Mouse (Mus musculus): Measurements from ENCODE around the gene Ms4a15.

The Ms4a15 gene

GRCm38 (mm10) chr19:10993150-10993549 lies at the start of gene Ms4a15:
Ms4a15 (minus strand) TSS chr19:10993250.
- no peak for DNase-seq (ENCODE audit: low read depth, low spot score)

DNA sequence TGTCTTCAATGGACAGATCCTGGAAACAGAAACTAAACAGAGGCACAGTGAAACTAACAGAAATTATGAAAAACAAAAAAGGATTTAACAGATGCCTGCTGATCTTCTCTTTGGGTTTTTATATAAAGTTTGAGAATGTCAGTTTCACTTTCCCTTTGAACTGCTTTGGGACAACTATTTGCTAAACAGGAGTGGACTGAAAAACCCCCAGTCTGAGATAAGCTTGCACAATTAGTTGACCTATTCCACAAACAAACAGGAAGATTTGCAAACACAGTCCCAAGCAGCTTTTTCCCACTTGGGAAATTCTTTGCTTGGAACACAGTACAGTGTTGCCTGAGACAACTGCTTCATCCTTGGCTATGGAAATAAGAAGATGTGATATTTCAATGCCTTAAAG lies 44.5 kb upstream of the Ms4a15 start:
- no peak for DNase-seq (ENCODE audit: low read depth, low spot score)

GRCm38 (mm10) chr19:11022382-11022781 lies 29.3 kb upstream of the Ms4a15 start:
- DNase-seq (ENCODE audit: low read depth, low spot score), result no peak

DNA sequence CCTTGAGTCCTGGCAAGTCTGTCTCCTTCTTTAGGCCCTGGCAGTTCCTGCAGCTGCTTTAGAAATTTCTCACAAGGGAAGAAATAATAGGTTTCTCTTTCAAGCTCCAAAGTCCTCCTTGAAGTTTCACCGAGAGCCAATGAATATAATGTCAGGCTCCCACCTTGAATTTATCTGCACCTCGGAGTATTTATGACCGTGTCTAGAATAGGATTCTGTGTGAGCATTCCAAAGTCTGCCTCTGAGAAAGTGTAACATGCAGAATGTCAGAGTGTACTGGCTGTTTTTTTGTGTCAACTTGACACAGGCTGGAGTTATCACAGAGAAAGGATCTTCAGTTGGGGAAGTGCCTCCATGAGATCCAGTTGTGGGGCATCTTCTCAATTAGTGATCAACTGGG lies 24.8 kb upstream of the Ms4a15 start, which contains the start of gene Ms4a18:
Gene Ms4a18, minus strand, starts transcription at position 141 of the 400 bp plus-strand sequence.
- no peak for DNase-seq (ENCODE audit: low read depth, low spot score)

DNA sequence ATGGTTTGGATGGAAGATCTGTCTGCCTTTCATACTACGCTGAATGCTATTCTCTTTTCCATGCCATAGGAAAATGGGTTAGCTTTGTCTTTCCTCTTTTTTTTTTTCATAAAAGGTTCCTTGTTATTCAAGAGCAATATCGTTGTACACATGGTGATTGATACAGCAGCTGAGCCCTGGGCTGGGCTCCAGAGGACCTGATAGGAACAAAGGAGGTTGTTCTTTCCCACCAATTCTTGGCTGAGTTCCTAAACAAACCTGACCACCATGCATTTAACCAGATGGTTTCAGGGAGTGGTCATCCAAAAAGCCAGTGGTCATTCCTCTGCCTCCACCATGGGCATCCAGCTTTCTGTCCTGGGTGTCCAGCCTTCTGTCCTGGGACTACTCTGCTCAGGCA lies 24.2 kb upstream of the Ms4a15 start:
- no peak for DNase-seq (ENCODE audit: low read depth, low spot score)

DNA sequence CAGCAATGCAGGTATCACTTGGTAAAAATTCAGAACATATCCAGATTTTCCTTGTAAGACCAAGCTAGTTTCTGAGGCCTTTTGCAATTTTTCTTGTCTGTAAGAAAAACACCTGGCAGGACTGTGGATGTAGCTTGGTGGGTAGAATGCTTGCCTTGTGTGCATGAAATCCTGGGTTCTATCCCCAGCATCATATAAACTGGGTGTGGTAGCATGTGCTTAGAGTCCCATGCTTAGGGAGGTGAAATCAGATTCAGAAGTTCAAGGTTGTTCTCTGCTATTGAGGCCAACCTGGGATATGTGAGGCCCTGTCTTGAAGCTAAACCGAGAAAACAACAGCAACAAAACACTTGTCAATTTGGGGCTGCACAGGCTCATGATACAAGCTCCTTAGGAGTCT lies 22.9 kb upstream of the Ms4a15 start:
- DNase-seq (ENCODE audit: low read depth, low spot score), result no peak

GRCm38 (mm10) chr19:11015468-11015867 lies 22.4 kb upstream of the Ms4a15 start:
- no peak for DNase-seq (ENCODE audit: low read depth, low spot score)

DNA sequence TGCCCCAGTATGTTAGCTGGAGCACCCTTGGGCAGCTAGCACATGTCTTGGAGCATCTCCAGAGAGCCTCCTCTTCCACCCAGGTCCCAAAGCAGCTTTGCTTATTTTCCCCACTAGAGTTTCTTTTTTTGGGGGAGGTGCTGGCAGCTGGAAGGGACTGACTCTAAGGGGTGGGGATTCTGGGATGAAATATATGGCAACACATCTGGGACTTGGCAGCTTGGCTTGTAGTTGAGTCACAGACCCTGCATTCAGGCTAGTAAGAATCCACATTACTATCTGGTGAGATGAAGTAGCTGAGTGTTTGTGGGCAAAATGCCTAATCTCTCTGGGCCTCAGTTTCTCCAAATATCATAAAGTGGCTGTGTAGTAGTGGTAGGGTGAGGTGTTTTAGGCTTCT lies 1.1 kb downstream of the Ms4a15 start:
- DNase-seq (ENCODE audit: low read depth, low spot score), result peak; percentile 73

DNA sequence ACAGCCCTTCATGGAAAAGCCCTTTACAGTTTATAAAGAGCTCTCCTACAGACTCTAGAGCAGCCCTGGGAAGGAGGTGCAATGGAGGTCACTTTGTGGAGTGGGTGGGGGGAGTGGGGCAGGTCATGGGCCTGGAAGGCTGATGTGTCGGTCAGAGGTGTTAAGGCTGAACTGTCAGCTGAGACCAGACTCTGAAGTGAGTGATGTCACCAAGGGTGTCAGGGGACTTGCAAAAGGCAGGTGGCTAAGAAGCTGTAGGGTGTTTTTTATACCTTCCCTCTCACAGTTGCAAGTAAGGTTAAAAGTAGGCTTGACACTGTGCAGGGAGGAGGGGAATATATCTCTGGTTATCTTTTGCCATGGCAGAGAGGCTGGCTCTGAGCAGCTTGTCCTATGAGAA lies 2.3 kb downstream of the Ms4a15 start:
- DNase-seq (ENCODE audit: low read depth, low spot score), result no peak

DNA sequence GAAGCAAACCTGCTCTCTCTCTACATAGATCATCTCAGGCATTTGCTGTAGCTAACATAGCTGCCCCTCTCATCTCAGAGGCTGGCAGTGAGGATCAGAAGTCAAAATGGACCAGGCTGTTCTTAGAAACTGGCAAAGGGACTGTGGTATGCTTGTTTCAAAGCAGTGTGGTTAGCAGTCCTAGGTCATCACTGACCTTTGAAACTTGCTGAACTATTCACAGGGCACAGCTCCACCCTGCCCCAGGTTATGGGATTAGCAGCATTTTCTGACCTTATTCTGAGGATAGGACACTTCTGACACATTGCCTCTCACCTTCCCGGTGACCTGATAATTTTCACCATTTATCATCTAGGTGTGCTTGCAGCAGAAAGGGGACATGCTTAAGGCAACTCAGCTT lies 4.5 kb downstream of the Ms4a15 start:
- no peak for DNase-seq (ENCODE audit: low read depth, low spot score)

DNA sequence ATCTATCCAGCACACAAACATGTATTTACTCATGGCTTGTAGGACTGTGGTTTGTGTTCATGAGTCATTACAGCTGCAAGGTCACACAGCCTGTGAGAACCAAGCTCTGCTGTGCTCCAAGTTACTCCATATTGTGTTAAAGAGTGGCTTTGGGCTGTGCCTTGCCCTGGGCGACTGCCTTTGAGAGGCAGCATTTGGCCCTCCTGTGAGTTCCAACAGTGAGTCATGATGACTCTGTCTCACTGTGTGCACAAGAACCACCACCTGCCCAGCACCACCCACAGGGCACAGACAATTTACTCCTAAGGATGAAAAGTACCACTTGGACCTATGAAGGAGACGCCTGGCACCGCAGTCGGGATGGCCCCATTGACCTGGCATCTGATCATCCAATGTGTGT lies 7.2 kb downstream of the Ms4a15 start:
- DNase-seq (ENCODE audit: low read depth, low spot score), result peak; percentile 94

DNA sequence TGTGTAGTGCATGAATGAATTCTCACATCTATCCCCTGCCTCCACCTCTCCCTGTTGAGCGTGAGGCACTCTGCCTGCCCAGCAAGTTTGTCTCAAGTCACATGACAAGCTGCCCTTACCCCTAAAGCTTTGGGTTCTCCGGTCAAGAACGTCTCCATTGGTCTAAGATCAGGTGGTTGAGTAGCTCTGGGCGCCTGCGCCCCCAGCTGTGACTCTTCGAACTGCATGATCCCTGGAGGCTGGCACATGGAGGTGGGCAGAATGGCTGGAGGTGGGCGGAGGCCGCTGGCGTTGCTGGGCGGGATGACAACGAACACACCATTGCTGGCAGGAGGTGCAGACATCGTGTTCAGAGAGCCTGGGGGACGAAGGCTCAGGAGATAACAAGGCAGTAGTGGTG lies 8.5 kb downstream of the Ms4a15 start:
- no peak for DNase-seq (ENCODE audit: low read depth, low spot score)

DNA sequence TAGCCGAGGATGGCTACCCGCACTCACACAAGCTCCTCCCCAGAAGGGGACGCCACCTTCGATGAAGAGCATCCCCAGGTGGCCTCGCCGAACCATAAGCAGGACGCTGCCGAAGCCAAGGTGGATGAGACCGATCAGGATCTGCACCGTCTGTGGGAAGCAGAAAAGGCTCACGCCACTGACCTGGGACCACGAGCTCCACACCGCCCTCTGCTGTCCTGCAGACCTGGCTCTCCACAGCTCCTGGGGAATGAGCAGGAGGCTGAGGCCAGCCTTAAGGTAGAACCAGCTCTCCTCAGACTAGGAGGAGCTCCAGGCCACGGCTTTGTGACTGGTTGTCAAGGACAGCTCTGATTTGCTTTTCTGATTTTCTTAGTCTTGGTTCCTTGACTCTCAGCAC lies 9.9 kb downstream of the Ms4a15 start:
- DNase-seq (ENCODE audit: low read depth, low spot score), result peak; percentile 27

DNA sequence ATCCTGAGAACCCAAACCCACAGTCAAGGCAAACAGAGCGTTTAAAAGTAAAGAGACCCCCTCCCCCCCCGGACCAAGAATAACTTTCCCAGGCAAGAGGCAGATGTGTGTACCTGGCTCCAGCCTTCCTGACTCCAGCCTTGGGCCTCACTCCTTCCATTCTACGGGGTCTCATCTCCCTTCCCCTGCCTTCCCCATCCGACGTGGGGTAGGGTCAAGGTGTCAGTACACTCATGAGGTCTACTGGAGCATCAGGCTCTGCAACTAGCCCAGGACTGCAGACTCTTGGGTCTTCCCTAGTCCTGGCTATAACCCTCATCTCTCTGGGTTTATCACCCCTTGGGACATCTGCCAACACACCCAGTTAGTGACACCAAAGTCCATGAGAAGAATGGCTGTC lies 12.8 kb downstream of the Ms4a15 start:
- no peak for DNase-seq (ENCODE audit: low read depth, low spot score)

- DNase-seq (ENCODE audit: low read depth, low spot score), result peak; percentile 88
Observed at GRCm38 (mm10) chr19:10979184-10980168, 13.6 kb downstream of the Ms4a15 start.

DNA sequence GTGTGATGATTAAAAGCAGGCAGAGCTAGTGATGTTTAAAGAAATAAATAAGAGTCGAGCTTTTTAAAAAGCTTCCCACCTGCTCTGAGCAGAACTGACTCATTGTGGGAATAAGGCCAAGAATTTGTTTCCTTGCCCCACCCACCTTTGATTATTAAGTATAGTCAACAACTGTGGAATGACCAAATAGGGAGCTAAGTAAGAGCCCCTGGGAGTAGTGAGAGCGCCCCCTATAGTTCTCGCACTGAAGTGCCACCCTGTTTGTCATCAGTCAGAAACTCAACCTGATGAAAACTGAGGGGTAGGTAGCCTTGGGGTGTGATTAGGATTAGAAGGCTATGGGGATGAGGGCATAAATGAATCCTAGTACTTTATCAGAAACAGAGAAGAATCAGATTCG lies 16.7 kb downstream of the Ms4a15 start:
- DNase-seq (ENCODE audit: low read depth, low spot score), result peak; percentile 66

GRCm38 (mm10) chr19:10975187-10975586 lies 17.9 kb downstream of the Ms4a15 start:
- no peak for DNase-seq (ENCODE audit: low read depth, low spot score)

DNA sequence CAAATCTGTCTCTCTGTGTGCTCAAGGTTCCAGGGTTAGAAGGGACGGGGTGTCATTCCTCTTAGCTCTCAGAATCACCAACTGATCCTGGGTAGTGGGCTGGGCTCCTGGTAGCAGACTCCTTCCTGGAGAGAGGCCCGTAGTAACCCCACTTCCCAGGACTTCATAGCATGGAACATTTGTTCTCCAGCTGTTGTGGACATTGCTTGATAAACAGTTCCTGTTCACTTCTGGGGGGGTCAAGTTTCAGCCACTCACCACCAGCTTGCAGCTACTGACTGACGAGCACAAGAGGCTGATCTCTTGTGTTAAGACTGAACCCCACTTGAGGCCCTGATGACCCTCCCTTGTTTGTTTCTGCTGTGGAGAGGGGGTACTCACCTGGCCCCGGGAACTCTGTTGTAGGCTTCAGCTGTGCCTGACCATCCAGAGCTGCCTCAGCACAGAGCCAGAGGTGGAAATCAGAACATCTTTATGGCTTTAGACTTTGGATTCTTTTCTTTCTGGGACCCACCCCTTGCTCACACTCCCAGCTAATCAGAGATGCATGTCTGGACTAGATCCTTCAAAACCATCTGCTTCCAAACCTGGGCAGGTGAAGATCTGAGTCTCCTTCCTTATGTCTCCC lies 18.7 kb downstream of the Ms4a15 start, which contains the start of gene Ms4a10:
Gene Ms4a10, minus strand, starts transcription at position 433 of the 628 bp plus-strand sequence.
- DNase-seq (ENCODE audit: low read depth, low spot score), result no peak

DNA sequence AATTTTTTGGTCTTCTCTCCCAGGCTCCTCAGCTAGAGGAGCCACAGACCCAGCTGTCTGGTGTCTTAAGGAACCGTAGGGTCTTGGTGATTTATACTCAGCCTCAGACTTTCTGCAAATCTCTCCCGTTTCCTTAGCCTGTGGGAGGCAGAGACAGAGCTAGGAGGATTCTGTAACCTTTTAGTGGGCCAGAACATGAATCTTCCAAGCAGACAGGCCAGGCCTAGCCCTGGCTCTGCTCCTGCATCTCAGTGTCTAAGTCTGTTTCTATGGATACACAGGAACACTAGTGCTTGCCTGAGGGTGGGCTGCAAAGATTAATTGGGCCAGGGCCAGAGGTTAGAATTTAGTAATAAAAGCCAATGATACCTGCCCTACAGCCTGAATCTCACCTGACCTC lies 19.9 kb downstream of the Ms4a15 start:
- DNase-seq (ENCODE audit: low read depth, low spot score), result no peak

DNA sequence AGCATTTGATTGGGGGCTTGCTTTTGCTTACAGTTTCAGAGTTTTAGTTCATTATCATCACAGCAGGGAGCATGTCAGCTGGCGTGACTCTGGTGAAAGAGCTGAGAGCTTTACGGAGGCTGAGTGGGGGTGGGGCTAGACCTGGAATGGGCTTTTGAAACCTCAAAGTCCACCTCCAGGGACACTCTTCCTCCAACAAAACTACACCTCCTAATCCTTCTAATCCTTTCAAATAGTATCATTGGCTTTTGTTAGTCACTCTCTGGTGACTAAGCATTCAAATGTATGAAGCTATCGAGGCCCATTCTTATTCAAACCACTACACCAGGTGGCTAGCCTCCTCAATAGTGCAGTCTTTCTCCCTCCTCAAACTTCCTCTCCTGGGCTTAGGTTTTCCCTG lies 20.4 kb downstream of the Ms4a15 start:
- DNase-seq (ENCODE audit: low read depth, low spot score), result no peak

- DNase-seq (ENCODE audit: low read depth, low spot score), result no peak
Observed at GRCm38 (mm10) chr19:10970457-10970856, 22.6 kb downstream of the Ms4a15 start.

- DNase-seq (ENCODE audit: low read depth, low spot score), result no peak
Observed at GRCm38 (mm10) chr19:10968578-10968977, 24.5 kb downstream of the Ms4a15 start.

GRCm38 (mm10) chr19:10965721-10966120 lies 27.3 kb downstream of the Ms4a15 start:
- no peak for DNase-seq (ENCODE audit: low read depth, low spot score)

Measured in 3T3-L1 (cell line).